Mouse (Mus musculus): ENCODE measurements at regions not wholly inside any gene's neighbourhood (a gene's known extent, or its start where the extent isn't known, plus 50 kb on each side); places are given as distances from the start of the nearest gene placed in this dataset.

DNA sequence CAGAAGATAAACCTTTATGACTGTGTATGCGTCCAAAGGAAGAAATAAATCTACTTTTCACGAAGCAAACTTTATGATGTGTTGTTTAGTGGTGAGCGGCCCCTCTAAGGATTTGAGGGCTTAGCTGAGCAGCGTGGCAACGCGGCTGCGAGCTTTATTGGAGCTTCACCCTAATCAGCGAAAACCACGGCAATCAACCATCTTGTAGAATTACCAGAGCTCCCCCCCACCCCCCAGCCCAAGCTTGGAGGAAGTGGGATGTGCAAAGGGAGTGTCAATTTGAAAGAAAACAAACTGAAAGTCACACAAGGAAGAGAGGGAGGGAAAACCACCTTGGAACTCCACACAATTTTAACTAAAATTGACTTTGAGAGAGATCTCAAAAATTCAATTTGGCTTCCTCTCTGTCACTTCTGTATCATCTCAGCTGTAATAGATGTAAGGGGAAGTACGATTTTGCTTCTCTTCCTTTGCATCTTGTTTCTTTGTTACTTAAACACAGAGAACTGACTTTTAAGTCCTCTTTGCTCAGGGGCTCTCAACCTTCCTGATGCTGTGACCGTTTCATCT lies 229.1 kb upstream of the Satb1 start:
- TF ChIP-seq POLR2A (IDR thresholded peaks at IDR 0.05; ENCODE audit: control insufficient read depth, extremely low read depth, insufficient read depth, low read length, poor library complexity) = no peak
- no peak for TF ChIP-seq CTCF (IDR thresholded peaks at IDR 0.05; ENCODE audit: borderline replicate concordance, control insufficient read depth, extremely low read depth, insufficient read depth, low read length, poor library complexity)

Data from thymus, adult 2 months (tissue).